Mouse (Mus musculus) heart, postnatal 4 days (tissue): ENCODE measurements around the gene Unc13c. TPM values are rescaled to one million over a fixed set of nuclear protein-coding genes. Genes with fewer than 3 reads are reported as not detected.

Source experiments
- DNase-seq: peaks from one replicate; pipeline ENCODE4 v3.0.0; 2021
- total RNA-seq, 2 experiments: library from RNA; stranded (reverse); gene quantifications; 2 replicates each; pipeline ENCODE4 v1.2.3; 2021

Unc13c gene
- total RNA-seq, 2 experiments from 2014 or later, result 3.4 to 3.6 TPM

DNA sequence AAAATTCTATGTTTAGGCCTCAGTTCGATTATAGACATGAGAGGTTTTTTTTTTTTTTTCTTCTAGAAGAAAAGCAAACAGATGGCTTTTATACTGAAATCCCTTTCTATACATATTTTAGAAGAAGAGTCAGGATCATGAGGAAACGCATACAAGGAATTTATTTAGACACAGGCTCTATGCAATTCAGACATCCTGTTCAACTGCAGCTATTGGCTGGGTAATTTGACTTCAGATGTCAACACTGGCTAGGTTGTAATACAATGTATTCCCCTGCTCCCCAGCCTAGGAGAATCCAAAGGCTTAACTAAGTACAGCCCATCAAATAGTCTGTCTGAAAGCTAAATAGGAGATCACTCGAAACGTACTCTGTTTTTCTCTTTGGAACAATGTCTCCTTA lies 355.9 kb downstream of the Unc13c start:
- no peak for DNase-seq

GRCm38 (mm10) chr9:73603921-73604320 lies 364.8 kb downstream of the Unc13c start:
- no peak for DNase-seq

- no peak for DNase-seq
These were observed 403.2 kb downstream of the Unc13c start for GRCm38 (mm10) chr9:73565558-73565957.

DNA sequence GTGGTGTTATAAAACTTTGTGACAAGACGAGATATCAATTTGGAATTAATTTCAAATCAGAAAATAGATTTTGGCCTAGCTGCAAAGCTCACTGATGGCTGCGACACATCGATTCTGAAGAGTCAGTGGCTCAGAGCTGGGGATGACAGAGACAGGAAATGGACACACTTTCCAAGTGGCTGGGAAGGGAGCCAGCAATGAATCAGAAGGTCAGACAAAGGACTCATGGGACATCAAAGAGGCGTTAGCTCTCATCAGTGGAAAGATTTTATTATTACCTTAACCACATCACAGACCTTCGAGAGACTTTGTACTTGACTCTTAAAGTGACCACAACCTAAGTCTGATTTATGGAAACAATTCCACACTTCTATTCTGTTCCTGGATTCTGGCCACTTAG lies 408.7 kb downstream of the Unc13c start:
- DNase-seq, result peak; percentile 71

DNA sequence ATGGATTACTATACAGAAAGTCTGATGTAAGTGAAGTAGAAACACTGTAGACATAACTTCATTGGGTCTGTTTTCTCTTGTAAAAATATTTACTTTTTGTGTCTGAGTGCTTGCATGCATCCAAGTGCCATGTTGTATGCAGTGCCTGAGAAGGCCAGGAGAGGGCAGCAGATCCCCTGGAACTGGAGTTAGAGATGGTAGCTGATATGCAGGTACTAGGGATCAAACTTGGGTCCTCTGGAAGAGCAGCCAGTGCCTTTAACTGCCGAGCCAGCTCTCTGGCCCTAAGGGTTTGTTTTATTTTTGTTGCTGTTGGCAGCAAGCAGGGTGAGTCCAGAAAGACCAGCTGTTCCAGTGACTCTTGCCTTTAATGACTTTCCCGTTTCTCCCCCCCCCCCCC lies 411.0 kb downstream of the Unc13c start:
- peak; percentile 64 for DNase-seq

- DNase-seq, result peak; percentile 43
These were observed 413.4 kb downstream of the Unc13c start for GRCm38 (mm10) chr9:73555354-73555753.

- no peak for DNase-seq
These were observed 496.2 kb downstream of the Unc13c start for GRCm38 (mm10) chr9:73472568-73472967.

DNA sequence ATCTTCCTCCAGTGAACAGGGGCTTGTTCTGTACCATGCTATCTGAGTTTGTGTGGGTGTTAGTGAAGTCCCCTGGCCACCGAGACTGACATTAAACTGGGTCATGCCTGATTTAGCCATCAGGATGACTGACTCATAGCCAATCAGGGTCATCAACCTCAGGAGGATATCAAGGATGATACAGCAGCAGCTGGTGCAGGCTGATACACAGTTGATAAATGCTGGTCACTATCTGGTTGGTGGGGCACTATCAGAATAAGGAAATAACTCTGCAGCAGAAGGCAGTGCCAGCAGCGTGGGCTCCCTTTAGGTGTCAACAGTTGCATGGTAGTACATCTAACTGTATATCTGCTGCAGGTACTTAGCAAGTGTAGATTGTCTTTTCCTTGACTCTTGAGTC lies 506.7 kb downstream of the Unc13c start:
- DNase-seq, result no peak

- DNase-seq, result no peak
These were observed 518.8 kb downstream of the Unc13c start for GRCm38 (mm10) chr9:73450009-73450408.

DNA sequence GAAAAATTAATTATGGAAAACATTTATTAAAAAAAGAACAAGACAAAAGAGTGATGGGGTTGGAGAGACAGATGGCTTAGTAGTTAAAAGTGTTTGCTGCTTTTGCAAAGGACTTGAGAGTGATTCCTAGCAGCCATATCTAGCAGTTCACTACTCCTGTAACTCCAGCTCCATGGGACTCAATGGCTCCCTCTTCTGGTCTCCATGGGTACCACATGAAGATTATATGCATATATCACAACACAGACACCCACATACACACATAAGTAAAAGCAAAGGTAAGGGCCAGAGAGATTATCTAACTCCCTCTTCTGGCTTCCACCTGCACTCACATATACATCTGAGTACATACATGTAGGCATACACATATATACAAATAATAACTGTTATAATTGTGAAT lies 519.5 kb downstream of the Unc13c start:
- DNase-seq, result no peak

DNA sequence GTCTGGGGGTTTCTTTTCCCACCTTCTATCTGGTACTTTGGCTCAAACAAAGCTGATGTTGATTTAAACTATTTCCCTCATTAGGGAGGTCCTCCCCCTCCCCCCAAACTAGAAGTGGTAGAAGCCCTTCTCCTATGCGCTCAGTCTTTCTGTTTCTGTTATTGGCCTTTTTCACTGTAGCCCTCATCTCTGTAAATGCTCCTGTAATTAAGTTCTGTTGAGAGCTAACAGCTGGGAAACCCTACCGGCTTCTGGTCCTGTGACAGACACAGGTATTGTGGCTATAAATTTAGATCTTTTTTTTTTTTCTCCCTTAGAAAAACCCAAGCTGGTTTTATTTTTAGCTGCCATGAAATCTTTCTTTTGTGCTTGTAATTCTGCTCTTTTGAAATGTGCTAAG lies 536.8 kb downstream of the Unc13c start:
- DNase-seq, result no peak

Other genes starting within 250 kb of the Unc13c start
- gene Wdr72, start 141.4 kb upstream of the Unc13c start, total RNA-seq, result 1 to 10 TPM; 1.9 to 2.1 TPM